Mouse (Mus musculus) spleen, postnatal 0 days (tissue): Measurements from ENCODE around the gene Nanog. TPM values are rescaled to one million over a fixed set of nuclear protein-coding genes. Genes with fewer than 3 reads are reported as not detected.

Experiments
- polyA plus RNA-seq: library from polyadenylated mRNA; unstranded; fragments of >200 nt; fragmentation: Nextera tagmentation; extraction: Ambion mirVana; gene quantifications from 2 replicates; pipeline ENCODE4 v1.2.1, GENCODE M21; 2015

The Nanog gene
- polyA plus RNA-seq: 0.11 and 0.16 TPM in 2 replicates

GRCm38 (mm10) chr6:122707036-122707800, at the start of gene Nanog:
Nanog (plus strand) TSS chr6:122707489.

Other genes with a start within 250 kb of the Nanog start
- gene Rimklb, start 208.7 kb upstream of the Nanog start, polyA plus RNA-seq: 0.64 and 0.66 TPM in 2 replicates
- 16.4 and 21.5 TPM in 2 replicates for gene Mfap5, start 201.6 kb upstream of the Nanog start, polyA plus RNA-seq
- gene Aicda, start 153.7 kb upstream of the Nanog start, polyA plus RNA-seq: 0.30 and 0.36 TPM in 2 replicates
- 7.4 and 8.6 TPM in 2 replicates for gene Apobec1, start 105.0 kb upstream of the Nanog start, polyA plus RNA-seq
- 5.0 and 5.4 TPM in 2 replicates for gene Gdf3, start 97.4 kb upstream of the Nanog start, polyA plus RNA-seq
- gene Dppa3, start 81.1 kb upstream of the Nanog start, polyA plus RNA-seq: not detected in 2 replicates
- 18.5 and 24.5 TPM in 2 replicates for gene Slc2a3, start 94.2 kb downstream of the Nanog start, polyA plus RNA-seq
- gene Foxj2, start 112.4 kb downstream of the Nanog start, polyA plus RNA-seq: 2.8 and 3.1 TPM in 2 replicates
- gene C3ar1, start 148.7 kb downstream of the Nanog start, polyA plus RNA-seq: 0.77 and 1.4 TPM in 2 replicates
- gene Necap1, start 167.0 kb downstream of the Nanog start, polyA plus RNA-seq: 15.6 and 16.4 TPM in 2 replicates
- gene Clec4a1, start 214.4 kb downstream of the Nanog start, polyA plus RNA-seq: 9.9 and 14.6 TPM in 2 replicates
- gene Clec4a3, start 245.0 kb downstream of the Nanog start, polyA plus RNA-seq: 14.4 and 20.0 TPM in 2 replicates